Mouse (Mus musculus) CH12.LX (cell line): ENCODE measurements around the gene Lrrc4. TPM values are rescaled to one million over a fixed set of nuclear protein-coding genes. Genes with fewer than 3 reads are reported as not detected.

Source experiments
- DNase-seq: peaks from one replicate; pipeline ENCODE4 v3.0.0-alpha.2; 2013; ENCODE audit errors: extremely low read depth
- H3K27ac ChIP-seq: 2 replicates; pipeline ENCODE4 v1.5.1; 2012; ENCODE audit warnings: low read depth, mild to moderate bottlenecking, control low read depth, moderate library complexity; ENCODE audit not compliant: insufficient read depth
- H3K27me3 ChIP-seq: replicated peaks from 2 replicates; pipeline ENCODE3; 2012; ENCODE audit warnings: inconsistent platforms
- H3K36me3 ChIP-seq, 2 experiments: replicated peaks in 1 of 2; 2 replicates each; pipeline versions ENCODE3 to v1.6.1; 2012; ENCODE audit warnings: inconsistent platforms in 1 of 2, low read length in 1 of 2, mild to moderate bottlenecking in 1 of 2, mixed read lengths in 1 of 2, moderate library complexity in 1 of 2; ENCODE audit not compliant: control insufficient read depth in 1 of 2, insufficient read depth in 1 of 2
- H3K4me1 ChIP-seq, 2 experiments: 2 replicates each; pipeline ENCODE4 v1.6.1; 2012; ENCODE audit warnings: inconsistent platforms in 1 of 2, moderate library complexity in 1 of 2; ENCODE audit not compliant: insufficient read depth in 2 of 2, control insufficient read depth in 1 of 2
- H3K4me2 ChIP-seq: 2 replicates; pipeline ENCODE4 v1.6.1; 2012; ENCODE audit warnings: low read depth, mild to moderate bottlenecking, control low read depth; ENCODE audit not compliant: poor library complexity, insufficient read depth, severe bottlenecking
- H3K4me3 ChIP-seq, 3 experiments: fragments of 150-350 bp in 1 of 3; sonication (generic) in 1 of 3; replicated peaks in 1 of 3; 2 replicates each; pipeline versions ENCODE3 to v1.5.1; 2011 to 2012; ENCODE audit warnings: low read depth in 2 of 3, low read length in 2 of 3, mild to moderate bottlenecking in 2 of 3, moderate library complexity in 2 of 3, control low read depth in 1 of 3, improper control_type of control experiment in 1 of 3, inconsistent platforms in 1 of 3, mixed read lengths in 1 of 3; ENCODE audit not compliant: poor library complexity in 1 of 3
- H3K79me2 ChIP-seq: replicated peaks from 2 replicates; pipeline ENCODE4 v1.6.1; 2012; ENCODE audit warnings: mild to moderate bottlenecking, moderate library complexity; ENCODE audit not compliant: control insufficient read depth, poor library complexity, insufficient read depth, severe bottlenecking; ENCODE audit errors: extremely low read depth
- H3K9ac ChIP-seq: 2 replicates; pipeline ENCODE4 v1.6.1; 2012; ENCODE audit warnings: low read depth, mild to moderate bottlenecking, control low read depth, moderate library complexity; ENCODE audit not compliant: insufficient read depth
- H3K9me3 ChIP-seq: replicated peaks from 2 replicates; pipeline ENCODE3; 2012; ENCODE audit warnings: low read length, inconsistent platforms, mixed read lengths
- CTCF ChIP-seq, 2 experiments: IDR thresholded peaks in 1 of 2; conservative IDR thresholded peaks in 1 of 2; 2 replicates each; pipeline ENCODE4 v1.5.1; 2011 to 2012; ENCODE audit warnings: low read depth in 2 of 2, low read length in 2 of 2, improper control_type of control experiment in 1 of 2, inconsistent platforms in 1 of 2, mild to moderate bottlenecking in 1 of 2, moderate library complexity in 1 of 2
- ELF1 ChIP-seq: IDR thresholded peaks from 2 replicates; pipeline ENCODE4 v1.6.1; 2014; ENCODE audit warnings: low read depth, mild to moderate bottlenecking, inconsistent platforms, low read length, improper control_type of control experiment
- GABPA ChIP-seq: IDR thresholded peaks from 2 replicates; pipeline ENCODE4 v1.6.1; 2012; ENCODE audit warnings: low read depth, low read length, improper control_type of control experiment, inconsistent platforms; ENCODE audit not compliant: insufficient replicate concordance
- JUN ChIP-seq: IDR thresholded peaks from 2 replicates; pipeline ENCODE4 v1.6.1; 2011; ENCODE audit warnings: low read depth, mild to moderate bottlenecking, low read length, improper control_type of control experiment, moderate library complexity; ENCODE audit not compliant: insufficient read depth
- MAFK ChIP-seq: IDR thresholded peaks from 2 replicates; pipeline ENCODE4 v1.6.1; 2011; ENCODE audit warnings: low read length, improper control_type of control experiment; ENCODE audit not compliant: insufficient replicate concordance
- MAX ChIP-seq: IDR thresholded peaks from 2 replicates; pipeline ENCODE4 v1.6.1; 2011; ENCODE audit warnings: low read length, improper control_type of control experiment
- MEF2A ChIP-seq: IDR thresholded peaks from 2 replicates; pipeline ENCODE4 v1.6.1; 2014; ENCODE audit warnings: low read depth, mild to moderate bottlenecking, inconsistent platforms, low read length, improper control_type of control experiment, borderline replicate concordance
- MYC ChIP-seq: IDR thresholded peaks from 2 replicates; pipeline ENCODE4 v1.6.1; 2011; ENCODE audit warnings: low read depth, mild to moderate bottlenecking, improper control_type of control experiment, low read length
- NELFE ChIP-seq: IDR thresholded peaks from 2 replicates; pipeline ENCODE4 v1.6.1; 2011; ENCODE audit warnings: low read depth, low read length, improper control_type of control experiment
- NRF1 ChIP-seq: IDR thresholded peaks from 2 replicates; pipeline ENCODE4 v1.6.1; 2014; ENCODE audit warnings: low read depth, mild to moderate bottlenecking, inconsistent platforms, low read length, improper control_type of control experiment, moderate library complexity
- RAD21 ChIP-seq: IDR thresholded peaks from 2 replicates; pipeline ENCODE4 v1.6.1; 2011; ENCODE audit warnings: low read depth, mild to moderate bottlenecking, low read length, improper control_type of control experiment, moderate library complexity
- UBTF ChIP-seq: IDR thresholded peaks from 2 replicates; pipeline ENCODE4 v1.6.1; 2012; ENCODE audit warnings: low read depth, mild to moderate bottlenecking, inconsistent platforms, low read length, improper control_type of control experiment, moderate library complexity
- ZKSCAN1 ChIP-seq: IDR thresholded peaks from 2 replicates; pipeline ENCODE4 v1.6.1; 2012; ENCODE audit warnings: low read depth, inconsistent platforms, low read length, improper control_type of control experiment, borderline replicate concordance
- dilution Hi-C: fragments of 300-500 bp; cut with MboI; formaldehyde crosslinking; loops from 2 replicates; pipeline ENCODE4 v1.14.3; 2020; ENCODE audit warnings: low sequenced_read_pairs; ENCODE audit not compliant: extremely low pct_unique_long_range_greater_than_20kb, extremely low pct_ligation_motif_present
- in situ Hi-C: fragments of 300-500 bp; cut with MboI; formaldehyde crosslinking; loops from 3 replicates; pipeline ENCODE4 v1.14.3; 2019; ENCODE audit warnings: low sequenced_read_pairs, low pct_ligation_motif_present, low pct_unique_long_range_greater_than_20kb, mixed read lengths
- polyA plus RNA-seq: library from polyadenylated mRNA; unstranded; fragments of >175 nt; gene quantifications from 2 replicates; pipeline ENCODE4 v1.2.1, GENCODE M21; 2012; ENCODE audit warnings: low read depth; ENCODE audit not compliant: insufficient read length
- total RNA-seq, 2 experiments: library from RNA; depleted of rRNA; stranded (reverse); fragments of 300-350 nt in 1 of 2; fragments of >200 nt in 1 of 2; gene quantifications; 2 replicates each; pipeline ENCODE4 v1.2.3; 2012 to 2014

The Lrrc4 gene
- total and polyA plus RNA-seq, 3 experiments = 0.09 to 0.55 TPM; not detected in 1

GRCm38 (mm10) chr6:28766622-28767021 is 64.9 kb downstream of the Lrrc4 start:
- no peak overlapping the region for H3K4me3 ChIP-seq
- H3K27me3 ChIP-seq = no peaks in the 10 kb centered on the region
- dilution Hi-C loops = no loop called here
- peaks cover 40 to 96% of the 10 kb centered on the region in 2 experiments for H3K36me3 ChIP-seq
- DNase-seq = no peak
- H3K4me1 ChIP-seq = peaks cover 4 to 12% of the 10 kb centered on the region in 2 experiments; a peak in 3 of 4 replicates
- no peak overlapping the region for H3K27ac ChIP-seq
- TF ChIP-seq NRF1 (no peak), MAFK (no peak), GABPA (no peak), UBTF (no peak), ELF1 (no peak), MYC (no peak), ZKSCAN1 (no peak), JUN (no peak), RAD21 (no peak)
- TF ChIP-seq, all 38 proteins: peak for 0
- Histone ChIP-seq H3K4me2 (no peak overlapping the region), H3K9me3 (peaks cover 16% of the 10 kb centered on the region), H3K9ac (no peak overlapping the region), H3K79me2 (no peaks in the 10 kb centered on the region)
- in situ Hi-C loops = no loop called here

GRCm38 (mm10) chr6:28762132-28762775 is 69.3 kb downstream of the Lrrc4 start:
- peaks cover 4 to 27% of the 10 kb centered on the region in 2 experiments; a peak in 3 of 4 replicates for H3K4me1 ChIP-seq
- H3K9me3 ChIP-seq = no peaks in the 10 kb centered on the region
- dilution Hi-C loops = no loop called here
- no peak overlapping the region for H3K9ac ChIP-seq
- no peak for DNase-seq
- H3K27ac ChIP-seq = no peak overlapping the region
- H3K79me2 ChIP-seq = no peaks in the 10 kb centered on the region
- no peaks in the 10 kb centered on the region for H3K27me3 ChIP-seq
- in situ Hi-C loops = no loop called here
- TF ChIP-seq MEF2A (no peak), CTCF (conservative IDR thresholded peaks at IDR 0.05 in 1 of 2, IDR thresholded peaks at IDR 0.05 in 1 of 2; ENCODE audit: low read depth in 2 of 2, low read length in 2 of 2) (no peak)
- peaks cover 19 to 89% of the 10 kb centered on the region in 2 experiments for H3K36me3 ChIP-seq
- no peak overlapping the region for H3K4me2 ChIP-seq
- H3K4me3 ChIP-seq = no peak overlapping the region

GRCm38 (mm10) chr6:28761728-28762127 is 69.8 kb downstream of the Lrrc4 start:
- H3K4me3 ChIP-seq = no peak overlapping the region
- H3K4me2 ChIP-seq = no peak overlapping the region
- H3K27me3 ChIP-seq = no peaks in the 10 kb centered on the region
- H3K4me1 ChIP-seq = peaks cover 4 to 27% of the 10 kb centered on the region in 2 experiments; a peak in 3 of 4 replicates
- H3K9me3 ChIP-seq = no peaks in the 10 kb centered on the region
- dilution Hi-C loops = no loop called here
- H3K27ac ChIP-seq = no peak overlapping the region
- peaks cover 14 to 89% of the 10 kb centered on the region in 2 experiments for H3K36me3 ChIP-seq
- no peak for DNase-seq
- TF ChIP-seq NELFE = no peak
- TF ChIP-seq MAX = no peak
- TF ChIP-seq, all 38 proteins: peak for 0
- Histone ChIP-seq H3K79me2 (no peaks in the 10 kb centered on the region), H3K9ac (no peak overlapping the region)
- in situ Hi-C loops = no loop called here
